Mouse (Mus musculus) G1E (cell line): ENCODE measurements around the gene Capn9.

Source experiments
- CTCF ChIP-seq: IDR thresholded peaks from 2 replicates; pipeline ENCODE4 v1.5.1; 2012; ENCODE audit warnings: low read depth, low read length, inconsistent platforms, mixed read lengths
- GATA1 ChIP-seq: IDR thresholded peaks from 2 replicates; pipeline ENCODE4 v1.6.1; 2012; ENCODE audit warnings: borderline replicate concordance, low read length, inconsistent platforms, mixed read lengths
- GATA2 ChIP-seq: IDR thresholded peaks from 2 replicates; pipeline ENCODE4 v1.6.1; 2012; ENCODE audit warnings: low read depth, low read length, inconsistent platforms, borderline replicate concordance
- POLR2AphosphoS5 ChIP-seq: IDR thresholded peaks from 2 replicates; pipeline ENCODE4 v1.6.1; 2012; ENCODE audit warnings: low read depth, low read length, inconsistent platforms; ENCODE audit not compliant: insufficient replicate concordance
- TAL1 ChIP-seq: conservative IDR thresholded peaks from 2 replicates; pipeline ENCODE4 v1.6.1; 2012; ENCODE audit warnings: low read depth, low read length, inconsistent platforms, mixed read lengths

DNA sequence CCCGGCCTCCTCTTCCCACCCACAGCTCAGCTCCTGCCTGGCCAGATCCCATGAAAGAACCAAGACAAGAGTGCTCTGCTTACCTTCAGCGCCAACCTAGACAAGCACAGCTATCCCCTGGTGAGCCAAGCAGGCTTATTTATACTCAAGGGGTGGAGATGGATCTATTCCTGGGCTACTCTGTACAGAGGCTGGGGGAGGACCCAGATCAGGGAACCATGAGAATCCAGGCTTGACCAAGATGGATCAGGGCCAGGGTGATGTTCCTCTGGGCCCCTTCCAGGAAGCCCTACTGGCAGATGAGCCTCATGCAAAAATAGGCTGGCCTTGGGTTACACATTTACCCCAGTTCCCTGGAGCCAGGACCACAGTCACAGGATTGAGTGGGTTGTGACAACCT is 6.3 kb upstream of the Capn9 start, which contains the start of gene Agt:
- TF ChIP-seq CTCF, result no peak
- no peak for TF ChIP-seq GATA1
- TF ChIP-seq TAL1, result no peak
- TF ChIP-seq POLR2AphosphoS5, result no peak
- TF ChIP-seq GATA2, result no peak
